Mouse (Mus musculus): ENCODE results near the gene Pfn1. TPM values are rescaled to one million over a fixed set of nuclear protein-coding genes. Genes with fewer than 3 reads are reported as not detected.

Pfn1 gene
- polyA plus RNA-seq (2012; rRNA removed), result 273 and 299 TPM in 2 replicates

GRCm38 (mm10) chr11:70654198-70654922 is at the start of gene Pfn1:
Gene Pfn1 (minus strand): TSS chr11:70654644.
- DNase-seq (ENCODE audit: extremely low spot score in 1 of 2, low spot score in 1 of 2), result peak in 1 of 2 experiments; percentile 72

GRCm38 (mm10) chr11:70702781-70703180 is 48.3 kb upstream of the Pfn1 start:
- no peak for DNase-seq (ENCODE audit: extremely low spot score in 1 of 2, low spot score in 1 of 2)

- peak in 1 of 2 experiments; percentile 42 for DNase-seq (ENCODE audit: extremely low spot score in 1 of 2, low spot score in 1 of 2)
These were observed 47.7 kb upstream of the Pfn1 start for GRCm38 (mm10) chr11:70701984-70702733.

GRCm38 (mm10) chr11:70701221-70701955 is 46.9 kb upstream of the Pfn1 start:
- no peak for DNase-seq (ENCODE audit: extremely low spot score in 1 of 2, low spot score in 1 of 2)

- DNase-seq (ENCODE audit: extremely low spot score in 1 of 2, low spot score in 1 of 2), result peak in 1 of 2 experiments; percentile 52
These were observed 46.2 kb upstream of the Pfn1 start for GRCm38 (mm10) chr11:70700613-70701012.

GRCm38 (mm10) chr11:70699722-70700556 is 45.5 kb upstream of the Pfn1 start, which contains the start of the genes Inca1 and Kif1c:
Gene Inca1 (minus strand): TSS chr11:70700155.
Gene Kif1c (plus strand): TSS chr11:70700548.
- peak; percentile 81 to 96 for DNase-seq (ENCODE audit: extremely low spot score in 1 of 2, low spot score in 1 of 2)

- no peak for DNase-seq (ENCODE audit: extremely low spot score in 1 of 2, low spot score in 1 of 2)
These were observed 44.6 kb upstream of the Pfn1 start for GRCm38 (mm10) chr11:70699051-70699450.

- no peak for DNase-seq (ENCODE audit: extremely low spot score in 1 of 2, low spot score in 1 of 2)
These were observed 42.9 kb upstream of the Pfn1 start for GRCm38 (mm10) chr11:70697376-70697775.

- no peak for DNase-seq (ENCODE audit: extremely low spot score in 1 of 2, low spot score in 1 of 2)
These were observed 39.1 kb upstream of the Pfn1 start for GRCm38 (mm10) chr11:70693504-70693903.

GRCm38 (mm10) chr11:70689578-70689977 is 35.1 kb upstream of the Pfn1 start:
- no peak for DNase-seq (ENCODE audit: extremely low spot score in 1 of 2, low spot score in 1 of 2)

GRCm38 (mm10) chr11:70688372-70688771 is 33.9 kb upstream of the Pfn1 start:
- DNase-seq (ENCODE audit: extremely low spot score in 1 of 2, low spot score in 1 of 2), result no peak

- peak; percentile 68 to 85 for DNase-seq (ENCODE audit: extremely low spot score in 1 of 2, low spot score in 1 of 2)
These were observed 33.3 kb upstream of the Pfn1 start, which contains the start of gene Camta2 for GRCm38 (mm10) chr11:70687601-70688199. Gene Camta2 (minus strand): TSS chr11:70688105.

GRCm38 (mm10) chr11:70686901-70687566 is 32.6 kb upstream of the Pfn1 start:
- peak in 1 of 2 experiments; percentile 77 for DNase-seq (ENCODE audit: extremely low spot score in 1 of 2, low spot score in 1 of 2)

GRCm38 (mm10) chr11:70683640-70684039 is 29.2 kb upstream of the Pfn1 start:
- DNase-seq (ENCODE audit: extremely low spot score in 1 of 2, low spot score in 1 of 2), result no peak

- peak in 1 of 2 experiments; percentile 64 for DNase-seq (ENCODE audit: extremely low spot score in 1 of 2, low spot score in 1 of 2)
These were observed 27.6 kb upstream of the Pfn1 start for GRCm38 (mm10) chr11:70681897-70682581.

GRCm38 (mm10) chr11:70681170-70681569 is 26.7 kb upstream of the Pfn1 start:
- no peak for DNase-seq (ENCODE audit: extremely low spot score in 1 of 2, low spot score in 1 of 2)

- no peak for DNase-seq (ENCODE audit: extremely low spot score in 1 of 2, low spot score in 1 of 2)
These were observed 25.4 kb upstream of the Pfn1 start for GRCm38 (mm10) chr11:70679894-70680293.

- DNase-seq (ENCODE audit: extremely low spot score in 1 of 2, low spot score in 1 of 2), result no peak
These were observed 24.9 kb upstream of the Pfn1 start for GRCm38 (mm10) chr11:70679361-70679760.

Measured in frontal cortex, adult 2 months (tissue).